Comparison of ENCODE assay signal across 20 mouse cellular contexts in the genomic region with DNA sequence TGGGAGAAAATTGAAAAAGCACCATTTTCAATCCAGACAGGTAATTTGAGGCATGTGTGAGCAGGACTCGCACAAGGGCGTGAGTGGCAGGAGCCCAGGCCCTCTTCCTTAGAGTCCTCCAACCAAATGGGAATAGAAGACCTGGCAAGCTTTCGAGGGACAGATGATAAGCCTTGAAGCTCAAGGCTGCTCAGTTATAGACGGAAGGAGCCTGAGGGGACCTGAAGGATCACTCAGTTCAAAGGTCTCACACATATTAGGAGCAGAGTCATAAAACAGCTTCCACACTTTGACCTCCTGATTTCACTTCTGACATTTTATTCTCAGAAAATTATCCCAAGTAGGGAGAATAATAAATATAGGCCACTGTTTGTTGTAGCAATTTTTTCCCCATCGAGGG. TPM values are rescaled to one million over a fixed set of nuclear protein-coding genes. Genes with fewer than 3 reads are reported as not detected.
"Had no signal": no experiment of that assay in that cellular context is flagged by ENCODE, and none has a peak within 500 bp of the region (broad histone marks: within the 10 kb centered on the region; RNA-seq: fewer than 3 reads in every experiment).

No protein-coding gene starts in this region.

- H3K4me1 ChIP-seq: midbrain, embryonic 12.5 days; neural tube, embryonic 13.5 days; neural tube, embryonic 15.5 days had no signal

- H3K9ac ChIP-seq: lung, embryonic 14.5 days; midbrain, embryonic 12.5 days; neural tube, embryonic 13.5 days; neural tube, embryonic 15.5 days; stomach, embryonic 15.5 days had no signal

- H3K9me3 ChIP-seq: midbrain, embryonic 10.5 days; midbrain, embryonic 12.5 days; neural tube, embryonic 13.5 days; neural tube, embryonic 15.5 days; stomach, embryonic 15.5 days had no signal

- H3K27ac ChIP-seq: midbrain, embryonic 10.5 days; midbrain, embryonic 12.5 days; neural tube, embryonic 13.5 days; neural tube, embryonic 15.5 days; stomach, embryonic 15.5 days had no signal

- H3K36me3 ChIP-seq: midbrain, embryonic 10.5 days; midbrain, embryonic 12.5 days; neural tube, embryonic 13.5 days; neural tube, embryonic 15.5 days; stomach, embryonic 15.5 days had no signal

- H3K4me2 ChIP-seq: lung, embryonic 14.5 days; midbrain, embryonic 12.5 days; neural tube, embryonic 13.5 days; neural tube, embryonic 15.5 days; stomach, embryonic 15.5 days had no signal

- H3K4me3 ChIP-seq: midbrain, embryonic 10.5 days; midbrain, embryonic 12.5 days; myocyte; neural tube, embryonic 13.5 days; neural tube, embryonic 15.5 days; stomach, embryonic 15.5 days had no signal

- DNase-seq: lung, adult 18-20 months; lung, embryonic 14.5 days; lung, postnatal 10 days; lung, postnatal 4 days; midbrain, embryonic 14.5 days; right cerebral cortex, adult 18-20 months; right cerebral cortex, postnatal 25 days; right cerebral cortex, postnatal 4 days; thymus, adult 18-20 months; thymus, postnatal 25 days; thymus, postnatal 4 days had no signal

- ATAC-seq: midbrain, embryonic 16.5 days had no signal

- H3K27me3 ChIP-seq: neural tube, embryonic 13.5 days; neural tube, embryonic 15.5 days; stomach, embryonic 15.5 days had no signal

RNA-seq across cellular contexts. Expression of a gene that starts 2.9 kb away (rescaled TPM):
- polyA plus RNA-seq: midbrain, embryonic 10.5 days; neural tube, embryonic 11.5 days had no signal

RNA-seq across cellular contexts. Expression of a gene that starts 29.9 kb away (rescaled TPM):
- polyA plus RNA-seq: spleen, adult 2 months had no signal
